28 mouse cellular contexts compared by ENCODE assay signal in the genomic region with DNA sequence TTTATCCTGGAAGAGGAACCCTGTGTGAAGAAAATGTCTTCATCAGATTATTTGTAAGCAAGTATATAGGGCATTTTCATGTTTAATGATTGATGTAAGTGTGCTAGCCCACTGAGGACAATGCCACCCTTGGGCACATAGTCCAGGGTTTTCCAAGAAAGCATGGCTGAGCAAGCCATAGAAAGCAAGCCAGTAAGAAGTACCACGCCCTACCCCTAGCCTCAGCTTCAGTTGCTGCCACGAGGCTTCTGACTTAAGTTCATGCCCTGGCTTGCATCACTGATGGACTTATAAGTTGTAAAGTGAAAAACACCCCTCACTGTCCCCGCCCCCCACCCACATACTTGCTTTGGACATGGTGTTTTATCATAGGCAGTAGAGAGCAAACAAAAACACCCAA.
"Had no signal": no experiment of that assay in that cellular context is flagged by ENCODE, and none has a peak within 500 bp of the region (broad histone marks: within the 10 kb centered on the region; RNA-seq: fewer than 3 reads in every experiment).

No protein-coding gene starts in this region.

- DNase-seq: cerebellum, adult 2 months; cerebellum, adult 8-10 months; cerebellum, adult 9-10 months; cerebellum, adult 9-11 months; cerebellum, postnatal 10 days; cerebellum, postnatal 14 days; cerebellum, postnatal 25 days; cerebellum, postnatal 36 days; embryo, embryonic 11 days; forebrain, postnatal 0 days; gastrocnemius, adult 2 months; gastrocnemius, postnatal 10 days; gastrocnemius, postnatal 14 days; gastrocnemius, postnatal 25 days; gastrocnemius, postnatal 36 days; heart, adult 18-20 months; heart, adult 2 months had no signal

- H3K9me3 ChIP-seq: embryonic facial prominence, embryonic 10.5 days; embryonic facial prominence, embryonic 12.5 days; embryonic facial prominence, embryonic 13.5 days; embryonic facial prominence, embryonic 15.5 days; forebrain, embryonic 10.5 days; forebrain, embryonic 12.5 days; forebrain, embryonic 13.5 days; forebrain, embryonic 15.5 days had no signal

- H3K27me3 ChIP-seq: embryonic facial prominence, embryonic 12.5 days; embryonic facial prominence, embryonic 13.5 days; embryonic facial prominence, embryonic 15.5 days; forebrain, embryonic 12.5 days; forebrain, embryonic 13.5 days; forebrain, embryonic 15.5 days had no signal

- H3K4me1 ChIP-seq: embryonic facial prominence, embryonic 10.5 days; embryonic facial prominence, embryonic 12.5 days; embryonic facial prominence, embryonic 13.5 days; embryonic facial prominence, embryonic 15.5 days had no signal

- ATAC-seq: forebrain, embryonic 13.5 days; forebrain, embryonic 14.5 days; forebrain, embryonic 15.5 days; forebrain, embryonic 16.5 days; forebrain, postnatal 0 days had no signal

- H3K27ac ChIP-seq: embryonic facial prominence, embryonic 10.5 days; embryonic facial prominence, embryonic 12.5 days; embryonic facial prominence, embryonic 13.5 days; embryonic facial prominence, embryonic 15.5 days; forebrain, embryonic 10.5 days; forebrain, embryonic 12.5 days; forebrain, embryonic 13.5 days; forebrain, embryonic 15.5 days; gastrocnemius, adult 2 months; heart, adult 2 months had no signal

- H3K4me2 ChIP-seq: embryonic facial prominence, embryonic 12.5 days; embryonic facial prominence, embryonic 13.5 days; embryonic facial prominence, embryonic 15.5 days; forebrain, embryonic 12.5 days; forebrain, embryonic 13.5 days; forebrain, embryonic 15.5 days had no signal

- H3K9ac ChIP-seq: embryonic facial prominence, embryonic 12.5 days; embryonic facial prominence, embryonic 13.5 days; embryonic facial prominence, embryonic 15.5 days; forebrain, embryonic 12.5 days; forebrain, embryonic 13.5 days; forebrain, embryonic 15.5 days; forebrain, postnatal 0 days had no signal

- H3K36me3 ChIP-seq: embryonic facial prominence, embryonic 10.5 days; embryonic facial prominence, embryonic 12.5 days; embryonic facial prominence, embryonic 13.5 days; embryonic facial prominence, embryonic 15.5 days; forebrain, embryonic 10.5 days; forebrain, embryonic 12.5 days; forebrain, embryonic 15.5 days had no signal

- H3K4me3 ChIP-seq: embryonic facial prominence, embryonic 10.5 days; embryonic facial prominence, embryonic 12.5 days; embryonic facial prominence, embryonic 13.5 days; embryonic facial prominence, embryonic 15.5 days; erythroblast, embryonic 14.5 days; forebrain, embryonic 10.5 days; forebrain, embryonic 12.5 days; forebrain, embryonic 13.5 days; forebrain, embryonic 15.5 days; gastrocnemius, adult 2 months; heart, adult 2 months had no signal
